Mouse (Mus musculus): ENCODE data around the gene Gm45140. TPM values are rescaled to one million over a fixed set of nuclear protein-coding genes. Genes with fewer than 3 reads are reported as not detected.

The Gm45140 gene
- polyA plus RNA-seq, 1 experiment from 2014 or later, result 3.3 TPM

- DNase-seq, result no peak
- TF ChIP-seq CTCF (IDR thresholded peaks at IDR 0.05; ENCODE audit: low read depth), result no peak
- H3K27ac ChIP-seq (ENCODE audit: low read depth), result no peak overlapping the region
- no peaks in the 10 kb centered on the region for H3K9me3 ChIP-seq (ENCODE audit: low read depth, low read length)
- WGBS, result 94% methylated on average over 5 of the region's 5 CpGs
- H3K4me1 ChIP-seq (ENCODE audit: insufficient read depth), result peaks cover 7% of the 10 kb centered on the region; the same call in 1 of the 2 replicates
- no peak for ATAC-seq (ENCODE audit: insufficient read depth)
- no peaks in the 10 kb centered on the region for H3K27me3 ChIP-seq (ENCODE audit: insufficient read depth, low read length)
- H3K4me2 ChIP-seq, result no peak overlapping the region
- H3K9ac ChIP-seq, result no peak overlapping the region
- no peak overlapping the region for H3K4me3 ChIP-seq (ENCODE audit: low read depth, low read length)
- peaks cover 24% of the 10 kb centered on the region for H3K36me3 ChIP-seq (ENCODE audit: insufficient read depth)
These were observed 43.8 kb downstream of the Gm45140 start for GRCm38 (mm10) chr6:87791826-87792225.

DNA sequence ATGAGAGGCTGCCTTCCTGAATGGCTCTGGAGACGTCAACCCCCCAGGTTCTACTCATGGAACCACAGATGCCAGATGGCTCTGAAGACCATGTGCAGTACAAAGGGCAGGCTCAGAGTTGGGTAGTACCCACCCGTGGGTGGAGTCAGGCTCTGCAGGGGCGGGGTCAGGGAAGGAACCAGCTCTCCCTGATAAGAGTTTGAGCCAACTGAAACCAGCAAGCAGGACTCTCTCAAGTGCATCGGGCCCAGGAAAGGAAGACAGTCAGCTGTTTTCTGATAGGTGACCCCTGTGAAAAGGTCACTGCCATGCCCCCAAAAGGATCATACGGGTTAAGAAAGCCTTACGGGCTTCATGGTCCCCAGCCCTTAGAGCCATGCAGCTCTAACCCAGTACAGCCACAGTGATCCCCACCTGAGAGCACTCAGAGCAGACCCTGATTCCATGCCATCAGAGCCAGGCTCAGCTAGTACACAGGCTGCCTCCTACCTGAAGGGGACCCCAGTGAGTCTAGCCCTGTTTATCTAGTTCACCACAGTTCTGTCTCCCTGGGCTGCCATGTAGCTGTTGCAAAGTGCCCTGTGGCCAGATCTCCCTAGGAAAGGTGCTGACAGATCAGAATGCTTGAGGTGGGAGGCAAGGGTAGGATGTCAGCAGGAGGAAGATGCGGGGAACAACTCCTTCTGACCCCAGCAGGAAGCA lies 44.7 kb downstream of the Gm45140 start:
- Histone ChIP-seq H3K9ac (no peak overlapping the region), H3K4me2 (no peak overlapping the region), H3K27ac (ENCODE audit: low read depth) (no peak overlapping the region; the same call in 1 of the 2 replicates), H3K9me3 (ENCODE audit: low read depth, low read length) (no peaks in the 10 kb centered on the region), H3K36me3 (ENCODE audit: insufficient read depth) (peaks cover 24% of the 10 kb centered on the region), H3K4me3 (ENCODE audit: low read depth, low read length) (no peak overlapping the region), H3K27me3 (ENCODE audit: insufficient read depth, low read length) (no peaks in the 10 kb centered on the region), H3K4me1 (ENCODE audit: insufficient read depth) (peaks cover 7% of the 10 kb centered on the region; the same call in 1 of the 2 replicates)
- ATAC-seq (ENCODE audit: insufficient read depth), result peak; percentile 62
- 70% methylated on average over 7 of the region's 7 CpGs for WGBS
- no peak for TF ChIP-seq CTCF (IDR thresholded peaks at IDR 0.05; ENCODE audit: low read depth)
- DNase-seq, result no peak

- Histone ChIP-seq H3K4me1 (ENCODE audit: insufficient read depth) (peaks cover 7% of the 10 kb centered on the region; the same call in 1 of the 2 replicates), H3K4me2 (no peak overlapping the region), H3K36me3 (ENCODE audit: insufficient read depth) (peaks cover 24% of the 10 kb centered on the region), H3K4me3 (ENCODE audit: low read depth, low read length) (no peak overlapping the region), H3K9ac (no peak overlapping the region), H3K9me3 (ENCODE audit: low read depth, low read length) (no peaks in the 10 kb centered on the region), H3K27me3 (ENCODE audit: insufficient read depth, low read length) (no peaks in the 10 kb centered on the region), H3K27ac (ENCODE audit: low read depth) (no peak overlapping the region)
- WGBS, result 86% methylated on average over 6 of the region's 6 CpGs
- TF ChIP-seq CTCF (IDR thresholded peaks at IDR 0.05; ENCODE audit: low read depth), result no peak
- no peak for DNase-seq
- no peak for ATAC-seq (ENCODE audit: insufficient read depth)
These were observed 45.8 kb downstream of the Gm45140 start for GRCm38 (mm10) chr6:87789791-87790190.

DNA sequence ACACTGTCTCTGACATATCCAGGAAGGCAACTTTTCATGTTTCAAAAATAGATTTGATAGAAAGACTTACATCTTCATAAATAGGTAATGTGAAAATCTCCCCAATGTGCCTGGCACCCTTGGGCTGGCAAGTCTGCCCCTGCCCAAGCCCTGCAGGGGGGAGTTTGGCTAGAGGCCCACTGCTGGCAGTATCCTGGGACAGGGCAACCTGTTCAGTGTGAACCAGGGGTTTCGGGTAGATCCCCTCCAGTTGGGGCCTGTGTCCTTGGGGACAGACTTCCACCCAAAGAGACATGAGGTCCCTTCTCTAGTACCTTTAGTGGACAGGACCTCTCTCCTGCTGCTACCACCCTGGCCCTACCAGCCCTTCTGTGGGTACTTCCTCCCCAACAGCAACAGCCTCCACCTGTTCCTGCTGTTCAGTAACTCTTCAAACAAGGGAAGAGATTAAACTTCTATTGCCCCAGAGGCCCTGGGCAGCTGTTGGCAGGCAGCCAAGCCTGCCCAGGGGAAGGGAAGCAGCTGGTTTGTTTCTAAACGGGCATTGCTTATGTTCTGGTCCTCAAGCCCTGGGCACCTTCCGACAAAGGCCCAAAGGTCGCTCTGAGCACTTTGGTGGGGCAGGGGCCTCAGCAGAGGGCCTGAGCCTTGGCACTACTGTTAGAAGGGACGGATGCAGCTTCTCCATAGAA lies 46.6 kb downstream of the Gm45140 start:
- ATAC-seq (ENCODE audit: insufficient read depth), result peak; percentile 47; the same call in 1 of the 2 replicates
- DNase-seq, result peak; percentile 70
- H3K4me3 ChIP-seq (ENCODE audit: low read depth, low read length), result no peak overlapping the region
- 33% methylated on average over 5 of the region's 5 CpGs for WGBS
- peak overlapping the region; percentile 10 for H3K27ac ChIP-seq (ENCODE audit: low read depth)
- no peak overlapping the region for H3K9ac ChIP-seq
- H3K4me1 ChIP-seq (ENCODE audit: insufficient read depth), result peaks cover 7% of the 10 kb centered on the region; the same call in 1 of the 2 replicates
- peaks cover 24% of the 10 kb centered on the region for H3K36me3 ChIP-seq (ENCODE audit: insufficient read depth)
- no peaks in the 10 kb centered on the region for H3K27me3 ChIP-seq (ENCODE audit: insufficient read depth, low read length)
- no peak overlapping the region for H3K4me2 ChIP-seq
- H3K9me3 ChIP-seq (ENCODE audit: low read depth, low read length), result no peaks in the 10 kb centered on the region
- TF ChIP-seq CTCF (IDR thresholded peaks at IDR 0.05; ENCODE audit: low read depth), result no peak

DNA sequence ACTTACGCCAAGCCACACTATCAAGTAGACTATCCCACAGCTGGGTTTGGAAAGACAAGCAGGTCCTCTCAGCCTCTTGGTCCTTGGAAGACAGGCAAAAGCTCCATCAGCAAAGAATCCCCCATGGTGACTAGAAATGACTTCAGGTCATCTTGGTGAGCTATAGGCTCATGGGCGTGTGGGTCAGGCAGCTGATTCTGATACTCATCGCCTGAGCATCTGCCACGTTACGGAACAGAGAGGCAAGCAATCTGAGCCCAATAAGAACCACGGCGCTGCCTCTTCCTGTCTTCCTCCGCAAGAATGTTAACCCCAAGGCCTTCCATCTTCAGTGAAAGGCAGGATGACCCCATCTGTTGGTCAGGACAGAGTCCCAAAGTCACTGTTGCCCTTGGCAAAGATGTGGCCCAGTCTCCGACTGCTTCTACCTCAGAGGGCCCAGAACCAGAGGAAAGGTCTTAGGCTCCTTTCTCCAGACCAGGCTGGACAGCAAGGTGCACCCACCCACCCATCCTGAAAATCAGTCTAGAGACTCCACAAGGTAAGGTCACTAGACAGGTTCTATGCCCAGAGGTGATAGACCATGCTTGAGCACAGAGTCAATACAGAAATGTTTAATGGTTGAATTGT lies 47.2 kb downstream of the Gm45140 start:
- no peak overlapping the region for H3K27ac ChIP-seq (ENCODE audit: low read depth)
- 81% methylated on average over 9 of the region's 9 CpGs for WGBS
- no peaks in the 10 kb centered on the region for H3K27me3 ChIP-seq (ENCODE audit: insufficient read depth, low read length)
- peaks cover 7% of the 10 kb centered on the region; the same call in 1 of the 2 replicates for H3K4me1 ChIP-seq (ENCODE audit: insufficient read depth)
- no peak for DNase-seq
- peaks cover 18% of the 10 kb centered on the region for H3K36me3 ChIP-seq (ENCODE audit: insufficient read depth)
- no peak overlapping the region for H3K4me2 ChIP-seq
- no peaks in the 10 kb centered on the region for H3K9me3 ChIP-seq (ENCODE audit: low read depth, low read length)
- no peak for TF ChIP-seq CTCF (IDR thresholded peaks at IDR 0.05; ENCODE audit: low read depth)
- no peak for ATAC-seq (ENCODE audit: insufficient read depth)
- no peak overlapping the region for H3K9ac ChIP-seq
- H3K4me3 ChIP-seq (ENCODE audit: low read depth, low read length), result no peak overlapping the region

DNA sequence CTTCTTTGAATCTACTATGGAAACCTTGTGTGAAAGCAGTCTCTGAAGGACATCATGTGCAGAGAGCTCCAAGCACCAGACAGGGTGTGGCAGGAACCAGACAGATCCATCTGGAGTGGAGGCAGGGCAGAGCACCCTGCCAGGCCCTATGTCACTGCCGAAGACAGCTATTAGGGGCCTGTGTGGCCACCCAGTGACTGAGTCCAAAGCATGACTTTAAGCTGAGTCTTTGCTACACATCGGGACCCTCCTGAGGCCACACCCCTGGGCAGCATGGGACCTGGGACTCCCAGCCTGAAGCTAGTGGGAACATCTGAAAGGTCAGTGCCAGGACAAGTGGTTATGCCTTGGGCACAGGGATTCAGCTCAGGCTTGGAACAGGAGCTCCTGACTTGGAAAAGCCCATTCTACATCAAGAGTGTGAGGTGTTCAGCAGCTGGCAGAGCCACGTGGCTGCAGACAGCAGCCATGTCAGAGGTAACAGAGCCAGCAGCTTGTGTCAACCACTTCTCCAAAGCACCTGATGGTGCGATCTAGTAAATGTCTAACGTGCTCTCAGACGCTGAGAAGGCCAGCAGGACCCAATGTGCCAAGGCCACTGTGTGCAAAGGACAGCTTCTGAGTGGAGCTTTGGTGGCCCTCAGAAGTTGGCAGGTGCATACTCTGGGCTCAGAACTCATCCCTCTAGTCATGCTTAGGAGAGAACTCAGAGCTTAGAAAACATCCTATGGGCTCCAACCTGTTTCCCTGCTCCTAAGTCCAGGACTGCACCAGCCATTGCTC lies 48.3 kb downstream of the Gm45140 start:
- Histone ChIP-seq H3K9me3 (ENCODE audit: low read depth, low read length) (no peaks in the 10 kb centered on the region), H3K9ac (no peak overlapping the region), H3K4me1 (ENCODE audit: insufficient read depth) (peaks cover 7% of the 10 kb centered on the region; the same call in 1 of the 2 replicates), H3K4me3 (ENCODE audit: low read depth, low read length) (no peak overlapping the region), H3K27me3 (ENCODE audit: insufficient read depth, low read length) (no peaks in the 10 kb centered on the region), H3K4me2 (no peak overlapping the region), H3K36me3 (ENCODE audit: insufficient read depth) (peaks cover 7% of the 10 kb centered on the region), H3K27ac (ENCODE audit: low read depth) (no peak overlapping the region)
- 74% methylated on average over 6 of the region's 6 CpGs for WGBS
- DNase-seq, result no peak
- no peak for TF ChIP-seq CTCF (IDR thresholded peaks at IDR 0.05; ENCODE audit: low read depth)
- ATAC-seq (ENCODE audit: insufficient read depth), result no peak

All from lung, embryonic 14.5 days (tissue).